Mouse (Mus musculus): ENCODE results near the gene Tspan4.

GRCm38 (mm10) chr7:141493729-141494128 is 18.7 kb downstream of the Tspan4 start:
- no peak for TF ChIP-seq CTCF (IDR thresholded peaks at IDR 0.05; ENCODE audit: control insufficient read depth, insufficient read depth, insufficient replicate concordance, low read depth, low read length)
- no peak for TF ChIP-seq POLR2A (IDR thresholded peaks at IDR 0.05; ENCODE audit: control insufficient read depth, low read depth, low read length)

All from testis, adult 2 months (tissue).